In the genomic region with DNA sequence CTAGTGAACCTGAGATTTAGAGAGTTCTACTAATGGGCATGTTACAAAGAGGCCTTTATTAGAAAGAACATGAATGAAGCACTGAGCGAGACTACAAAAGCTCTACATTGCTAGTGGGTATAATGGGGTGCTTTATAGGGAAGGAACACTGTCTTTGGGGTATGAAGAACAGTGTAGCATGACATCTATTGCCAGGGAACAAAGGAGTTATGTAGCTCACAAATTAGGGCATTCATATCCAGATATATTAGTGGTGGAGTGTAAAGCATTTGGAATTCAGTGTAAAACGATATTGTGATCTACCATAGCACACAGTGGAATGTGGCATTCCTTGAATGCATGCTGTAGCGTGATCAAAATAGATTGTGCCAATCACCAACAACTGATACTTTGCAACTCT, we compare ENCODE assay signal across 31 mouse cellular contexts.
DNase-seq lines count a peak whose midpoint lies in the region; ATAC-seq lines count a peak whose summit lies in the region.
"Had no signal": no experiment of that assay in that cellular context is flagged by ENCODE, and none has a peak within 500 bp of the region (broad histone marks: within the 10 kb centered on the region; RNA-seq: fewer than 3 reads in every experiment).

No protein-coding gene starts in this region.

- H3K9ac ChIP-seq in embryonic facial prominence, embryonic 14.5 days (ENCODE audit: low read depth, low read length) = no peak overlapping the region
- no peak overlapping the region for H3K9ac ChIP-seq in neural tube, embryonic 14.5 days (replicated peaks; ENCODE audit: low read depth, low read length)
- H3K9ac ChIP-seq: hindbrain, embryonic 12.5 days; intestine, embryonic 15.5 days; liver, embryonic 14.5 days had no signal

- no peaks in the 10 kb centered on the region for H3K36me3 ChIP-seq in embryonic facial prominence, embryonic 14.5 days (ENCODE audit: control insufficient read depth, insufficient read depth, low read length)
- no peaks in the 10 kb centered on the region for H3K36me3 ChIP-seq in embryonic facial prominence, embryonic 10.5 days (replicated peaks)
- no peaks in the 10 kb centered on the region for H3K36me3 ChIP-seq in neural tube, embryonic 14.5 days (ENCODE audit: control insufficient read depth, insufficient read depth, low read length)
- H3K36me3 ChIP-seq: hindbrain, embryonic 12.5 days; intestine, embryonic 15.5 days had no signal

- WGBS in embryonic facial prominence, embryonic 14.5 days = 55% methylated on average over 3 of the region's 3 CpGs
- 59% methylated on average over 3 of the region's 3 CpGs for WGBS in embryonic facial prominence, embryonic 10.5 days
- WGBS in neural tube, embryonic 14.5 days = 36% methylated on average over 3 of the region's 3 CpGs

- H3K4me1 ChIP-seq in embryonic facial prominence, embryonic 14.5 days (ENCODE audit: control insufficient read depth, insufficient read depth, low read length) = peaks cover 11% of the 10 kb centered on the region; the same call in 1 of the 2 replicates
- H3K4me1 ChIP-seq in embryonic facial prominence, embryonic 10.5 days = peaks cover 21% of the 10 kb centered on the region
- peaks cover 5% of the 10 kb centered on the region for H3K4me1 ChIP-seq in neural tube, embryonic 14.5 days (ENCODE audit: control insufficient read depth, insufficient read depth, low read length)

- H3K27ac ChIP-seq in embryonic facial prominence, embryonic 14.5 days (replicated peaks; ENCODE audit: low read depth, low read length) = no peak overlapping the region
- no peak overlapping the region for H3K27ac ChIP-seq in embryonic facial prominence, embryonic 10.5 days (replicated peaks)
- H3K27ac ChIP-seq in neural tube, embryonic 14.5 days (ENCODE audit: low read depth, low read length) = no peak overlapping the region
- H3K27ac ChIP-seq: hindbrain, embryonic 12.5 days; hindbrain, postnatal 0 days; intestine, embryonic 15.5 days; liver, embryonic 14.5 days; macrophage; stomach, postnatal 0 days had no signal

- no peak overlapping the region for H3K4me2 ChIP-seq in embryonic facial prominence, embryonic 14.5 days (ENCODE audit: low read depth, low read length)
- no peak overlapping the region for H3K4me2 ChIP-seq in neural tube, embryonic 14.5 days (ENCODE audit: low read depth, low read length)
- H3K4me2 ChIP-seq: heart, embryonic 11.5 days; hindbrain, embryonic 12.5 days; intestine, embryonic 15.5 days had no signal

- H3K9me3 ChIP-seq in embryonic facial prominence, embryonic 14.5 days (ENCODE audit: control insufficient read depth, low read length) = no peaks in the 10 kb centered on the region
- 0 out of 2 replicates have a peak, but pooled peaks cover 4% of the 10 kb centered on the region for H3K9me3 ChIP-seq in embryonic facial prominence, embryonic 10.5 days
- no peaks in the 10 kb centered on the region for H3K9me3 ChIP-seq in neural tube, embryonic 14.5 days (ENCODE audit: control insufficient read depth, low read length)
- H3K9me3 ChIP-seq: intestine, embryonic 15.5 days had no signal

- peak; percentile 74 for ATAC-seq in embryonic facial prominence, embryonic 14.5 days (ENCODE audit: low read depth)
- ATAC-seq in neural tube, embryonic 14.5 days (ENCODE audit: low read depth) = peak; percentile 18; the same call in 1 of the 2 replicates
- ATAC-seq: hindbrain, postnatal 0 days; intestine, embryonic 15.5 days had no signal

- H3K4me3 ChIP-seq in embryonic facial prominence, embryonic 14.5 days (ENCODE audit: low read depth, low read length) = no peak overlapping the region
- no peak overlapping the region for H3K4me3 ChIP-seq in embryonic facial prominence, embryonic 10.5 days
- H3K4me3 ChIP-seq in neural tube, embryonic 14.5 days (ENCODE audit: low read depth, low read length) = no peak overlapping the region
- H3K4me3 ChIP-seq: hindbrain, embryonic 12.5 days; intestine, embryonic 15.5 days had no signal

- H3K27me3 ChIP-seq in embryonic facial prominence, embryonic 14.5 days (replicated peaks; ENCODE audit: control insufficient read depth, insufficient read depth, low read length) = no peaks in the 10 kb centered on the region
- no peaks in the 10 kb centered on the region for H3K27me3 ChIP-seq in embryonic facial prominence, embryonic 10.5 days (replicated peaks; ENCODE audit: low read depth, poor library complexity, severe bottlenecking)
- no peaks in the 10 kb centered on the region for H3K27me3 ChIP-seq in neural tube, embryonic 14.5 days (ENCODE audit: control insufficient read depth, insufficient read depth, low read length)
- H3K27me3 ChIP-seq: CH12.LX; hindbrain, embryonic 12.5 days; intestine, embryonic 15.5 days had no signal

- peak; percentile 45 for DNase-seq in embryonic facial prominence, embryonic 14.5 days (ENCODE audit: low spot score)
- no peak for DNase-seq in embryonic facial prominence, embryonic 10.5 days (ENCODE audit: low spot score)
- no peak for DNase-seq in neural tube, embryonic 10.5 days (ENCODE audit: extremely low spot score, low spot score)
- DNase-seq in mesoderm, embryonic 11.5 days (ENCODE audit: low read depth, low spot score) = peak; percentile 20
- no peak for DNase-seq in left cerebral cortex, adult 18-20 months (ENCODE audit: low spot score in 2 of 2)
- DNase-seq in left cerebral cortex, adult 9 months (ENCODE audit: low spot score in 2 of 2) = no peak
- DNase-seq in layer of hippocampus, postnatal 10 days (ENCODE audit: low spot score in 2 of 2) = no peak
- DNase-seq: adrenal gland, postnatal 10 days; cerebellum, adult 11-12 months; cerebellum, adult 9-11 months; gastrocnemius, postnatal 14 days; heart, adult 11 months; heart, postnatal 36 days; kidney, adult 2 months; kidney, postnatal 36 days; liver; lung, adult 2 months; lung, postnatal 10 days; midbrain, embryonic 14.5 days; right cerebral cortex, postnatal 4 days; thymus, adult 2 months; thymus, postnatal 36 days had no signal

Comparison
In these comparisons a context has a peak if more than half of its experiments do, and no peak if none do; other contexts are left out.
1. DNase-seq: peak in embryonic facial prominence, embryonic 14.5 days (single experiment) and mesoderm, embryonic 11.5 days (single experiment); none in embryonic facial prominence, embryonic 10.5 days (single experiment), neural tube, embryonic 10.5 days (single experiment), left cerebral cortex, adult 18-20 months (0 of 2), left cerebral cortex, adult 9 months (0 of 2) and layer of hippocampus, postnatal 10 days (0 of 2).